Mouse (Mus musculus): Measurements from ENCODE around the gene Zcchc4. TPM values are rescaled to one million over a fixed set of nuclear protein-coding genes. Genes with fewer than 3 reads are reported as not detected.

The Zcchc4 gene
- polyA plus RNA-seq, 1 experiment from 2014 or later = 11.5 TPM

GRCm38 (mm10) chr5:52793230-52793629, 18.0 kb downstream of the Zcchc4 start:
- DNase-seq (ENCODE audit: low spot score) = no peak

DNA sequence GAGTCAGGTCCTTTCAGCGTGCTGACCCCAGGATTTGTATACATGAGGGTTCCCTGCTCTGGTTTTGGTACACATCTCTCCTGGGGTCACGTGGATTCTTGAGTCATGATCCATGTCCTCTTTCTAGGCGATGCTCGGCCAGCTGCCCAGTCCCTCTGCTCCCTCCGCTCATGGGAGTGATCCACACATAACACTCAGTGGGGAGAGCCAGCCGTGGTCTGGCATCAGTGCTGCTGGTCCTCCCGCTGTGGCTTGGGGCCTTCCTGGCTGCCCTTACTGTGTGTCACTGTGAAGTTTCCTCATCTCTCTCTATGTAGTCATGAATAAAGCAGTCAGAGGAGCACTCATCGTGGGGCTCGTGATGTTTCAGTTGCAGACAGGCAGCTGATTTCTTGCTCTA, 18.9 kb downstream of the Zcchc4 start:
- no peak for DNase-seq (ENCODE audit: low spot score)

- DNase-seq (ENCODE audit: low spot score) = no peak
Measured at GRCm38 (mm10) chr5:52799274-52799985, 24.2 kb downstream of the Zcchc4 start.

- DNase-seq (ENCODE audit: low spot score) = no peak
Measured at GRCm38 (mm10) chr5:52805801-52806200, 30.6 kb downstream of the Zcchc4 start.

- no peak for DNase-seq (ENCODE audit: low spot score)
Measured at GRCm38 (mm10) chr5:52806349-52806748, 31.1 kb downstream of the Zcchc4 start.

DNA sequence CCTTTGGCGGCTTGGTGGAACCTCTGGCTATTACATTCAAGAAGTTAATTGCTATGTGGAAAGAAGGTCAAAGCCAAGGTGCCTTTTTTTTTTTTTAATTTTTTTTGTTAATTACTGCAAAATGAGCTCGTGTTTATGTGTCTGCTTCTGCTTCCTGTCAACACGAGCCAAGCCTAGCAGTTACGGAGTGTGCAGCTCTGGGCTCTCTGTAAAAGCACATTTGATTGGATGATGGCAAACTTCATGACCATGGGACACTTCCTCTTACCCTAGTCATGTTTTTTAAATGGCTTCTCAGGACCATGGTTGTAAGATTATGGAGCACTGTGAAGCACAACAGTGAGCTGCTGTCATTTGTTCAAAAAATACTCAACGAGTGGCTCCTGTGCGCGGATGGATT, 31.8 kb downstream of the Zcchc4 start:
- no peak for DNase-seq (ENCODE audit: low spot score)

GRCm38 (mm10) chr5:52810446-52810845, 35.2 kb downstream of the Zcchc4 start:
- no peak for DNase-seq (ENCODE audit: low spot score)

GRCm38 (mm10) chr5:52811056-52811455, 35.8 kb downstream of the Zcchc4 start:
- no peak for DNase-seq (ENCODE audit: low spot score)

GRCm38 (mm10) chr5:52812456-52812855, 37.2 kb downstream of the Zcchc4 start:
- no peak for DNase-seq (ENCODE audit: low spot score)

DNA sequence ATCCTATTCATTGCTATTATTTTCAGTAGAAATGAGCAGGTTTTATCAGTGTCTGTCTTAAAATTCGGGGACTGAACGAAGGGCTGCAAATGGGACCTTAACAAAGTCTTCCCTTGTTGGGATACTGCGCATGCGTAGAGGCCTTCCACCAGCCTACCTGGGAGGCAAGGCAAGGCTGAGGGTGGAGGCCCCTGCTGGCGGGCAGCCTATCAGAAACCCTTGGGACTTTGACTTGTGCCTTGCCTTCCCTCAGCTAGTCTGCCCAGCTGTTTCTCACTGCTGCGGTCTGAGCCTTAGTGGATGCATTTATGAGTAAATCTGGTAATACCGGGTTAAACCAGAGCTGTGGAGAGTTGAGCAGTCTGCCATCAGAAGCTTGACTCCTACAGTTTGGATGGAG, 38.1 kb downstream of the Zcchc4 start:
- no peak for DNase-seq (ENCODE audit: low spot score)

DNA sequence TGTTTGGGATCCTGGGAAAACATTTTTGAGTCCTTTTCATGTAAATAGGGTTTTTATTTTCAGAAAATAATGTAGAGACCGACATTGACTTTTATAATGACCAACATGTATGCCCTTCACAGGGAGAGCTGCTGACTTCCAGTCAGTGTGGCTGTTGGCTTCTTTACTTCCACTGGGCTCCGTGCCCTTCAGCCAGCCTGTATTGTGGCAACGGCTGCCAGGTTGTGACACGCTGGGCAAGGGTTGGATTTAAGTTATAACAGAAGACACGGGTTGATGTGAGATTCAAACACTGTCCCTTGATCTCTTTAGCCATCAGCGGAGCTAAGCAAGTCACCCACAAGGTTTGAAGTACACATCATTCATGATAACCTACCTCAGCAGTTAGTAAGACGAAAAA, 43.5 kb downstream of the Zcchc4 start:
- DNase-seq (ENCODE audit: low spot score) = no peak

DNA sequence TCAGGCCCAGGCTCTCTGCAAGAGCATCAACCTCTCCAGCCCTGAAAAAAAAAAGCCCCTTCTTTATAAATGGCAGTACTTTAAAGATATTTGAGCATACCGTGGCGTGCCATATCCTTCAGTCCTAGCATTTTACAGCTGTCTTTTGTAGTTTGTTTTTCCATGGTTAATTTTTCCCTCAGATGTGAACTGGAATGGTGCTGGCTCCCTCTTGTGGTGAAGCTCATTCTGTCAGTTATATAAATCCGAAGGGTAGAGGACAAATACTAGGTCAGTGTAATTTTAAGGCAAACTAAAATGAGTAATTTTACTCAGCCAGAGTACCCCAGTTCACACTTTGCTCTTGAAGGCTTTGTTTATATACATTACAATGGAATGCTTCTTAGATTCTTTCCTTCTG, 46.5 kb downstream of the Zcchc4 start:
- DNase-seq (ENCODE audit: low spot score) = peak; percentile 7

GRCm38 (mm10) chr5:52827923-52828322, 52.7 kb downstream of the Zcchc4 start:
- no peak for DNase-seq (ENCODE audit: low spot score)

GRCm38 (mm10) chr5:52833005-52833404, 57.8 kb downstream of the Zcchc4 start:
- DNase-seq (ENCODE audit: low spot score) = peak; percentile 43

- peak; percentile 100 for DNase-seq (ENCODE audit: low spot score)
Measured at GRCm38 (mm10) chr5:52833761-52834274, 58.6 kb downstream of the Zcchc4 start, which contains the start of gene Anapc4. TSS of gene Anapc4 (plus strand) at chr5:52834012.

- DNase-seq (ENCODE audit: low spot score) = peak; percentile 28
Measured at GRCm38 (mm10) chr5:52834386-52834785, 59.2 kb downstream of the Zcchc4 start.

DNA sequence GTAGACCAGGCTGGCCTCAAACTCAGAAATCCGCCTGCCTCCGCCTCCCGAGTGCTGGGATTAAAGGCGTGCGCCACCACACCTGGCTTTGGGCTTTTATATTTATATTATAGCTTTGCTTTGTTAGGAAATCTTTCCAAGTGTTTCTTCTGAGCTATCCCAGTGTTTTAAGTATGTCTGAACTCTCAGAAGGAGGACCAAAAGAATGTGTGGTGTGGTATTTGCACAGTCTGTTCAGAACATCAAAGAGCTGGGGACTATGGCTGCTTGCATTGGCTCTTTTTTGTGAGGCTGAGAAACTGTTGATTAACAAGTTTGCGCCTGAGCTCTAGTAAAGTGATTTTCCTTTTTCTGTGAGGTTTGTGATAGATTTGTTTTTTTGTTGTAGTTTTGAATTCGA, 69.1 kb downstream of the Zcchc4 start:
- DNase-seq (ENCODE audit: low spot score) = no peak

DNA sequence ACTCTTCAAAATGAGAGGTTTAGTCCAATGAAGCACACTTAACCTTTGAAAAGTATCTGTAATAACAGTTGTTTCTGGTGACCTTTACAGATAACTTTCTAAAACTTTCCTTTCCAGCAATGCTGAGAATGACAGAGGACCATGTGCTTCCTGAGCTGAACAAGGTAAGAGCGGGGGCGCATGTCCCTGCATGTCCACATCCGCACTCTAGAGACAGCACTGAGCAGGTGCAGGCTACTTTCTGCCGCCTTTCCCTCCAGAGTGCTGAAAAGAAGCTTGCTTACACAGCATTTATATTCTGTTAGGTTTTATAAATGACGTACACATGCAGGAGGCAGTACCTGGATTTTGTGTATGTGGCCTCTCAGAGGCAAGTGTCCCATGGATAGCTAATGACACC, 80.5 kb downstream of the Zcchc4 start:
- no peak for DNase-seq (ENCODE audit: low spot score)

DNA sequence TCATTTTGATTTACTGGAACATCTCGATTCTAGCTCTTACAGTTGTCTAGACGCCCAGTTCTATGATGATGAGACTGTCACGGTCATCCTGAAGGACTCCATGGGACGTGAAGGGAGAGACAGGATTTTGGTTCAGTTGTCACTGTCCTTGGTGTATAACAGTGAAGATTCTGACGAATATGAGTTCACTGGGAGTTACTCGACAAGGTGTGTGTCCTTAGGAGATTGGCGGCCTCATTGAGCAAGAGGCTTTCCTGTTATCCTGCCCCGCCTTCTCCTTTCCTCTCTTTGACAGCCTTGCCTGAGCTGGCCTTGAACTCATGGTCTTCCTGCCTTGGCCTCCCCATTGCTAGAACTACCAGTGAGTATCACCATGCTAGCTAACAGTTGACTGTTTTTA, 89.2 kb downstream of the Zcchc4 start:
- DNase-seq (ENCODE audit: low spot score) = no peak

GRCm38 (mm10) chr5:52865825-52866224, 90.6 kb downstream of the Zcchc4 start:
- no peak for DNase-seq (ENCODE audit: low spot score)

DNA sequence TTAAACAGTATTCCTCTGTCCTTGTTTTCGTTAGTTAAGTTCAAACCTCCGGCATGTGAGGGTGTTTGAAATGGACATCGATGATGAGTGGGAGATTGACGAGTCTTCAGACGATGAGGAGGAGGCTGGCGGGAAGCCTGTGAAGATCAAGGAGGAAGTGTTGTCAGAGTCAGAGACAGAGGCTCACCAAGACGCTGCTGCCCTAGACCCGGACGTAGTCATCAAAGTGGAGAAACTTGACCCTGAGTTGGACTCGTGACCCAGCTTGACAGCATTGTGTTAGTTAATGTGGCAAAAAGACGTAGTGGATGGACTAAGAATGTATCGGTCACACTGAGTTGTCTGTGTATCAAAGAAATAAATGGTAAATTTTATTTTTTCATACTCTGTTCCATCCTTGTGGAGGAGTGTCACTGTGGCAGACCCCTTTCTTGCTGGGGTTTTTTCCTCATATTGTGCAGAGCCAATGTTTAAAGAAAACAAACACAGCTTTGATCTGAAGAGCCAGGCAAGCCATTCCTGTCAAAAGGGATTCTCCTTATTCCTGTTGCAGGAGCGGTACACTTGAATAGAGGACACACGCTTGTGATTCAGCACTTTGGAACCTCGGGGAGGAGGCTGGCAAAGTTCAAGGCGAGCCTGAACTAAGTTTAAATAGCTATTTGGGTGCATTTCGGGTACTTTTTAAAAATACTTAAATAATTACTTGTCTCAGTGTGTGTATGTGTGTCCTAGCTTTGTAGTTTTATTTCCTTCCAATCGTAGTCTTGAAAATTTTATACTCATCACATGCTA, 91.3 kb downstream of the Zcchc4 start:
- no peak for DNase-seq (ENCODE audit: low spot score)

- no peak for DNase-seq (ENCODE audit: low spot score)
Measured at GRCm38 (mm10) chr5:52868918-52869703, 93.9 kb downstream of the Zcchc4 start.
